Mouse (Mus musculus) midbrain, embryonic 15.5 days (tissue): ENCODE measurements at regions not wholly inside any gene's neighbourhood (a gene's known extent, or its start where the extent isn't known, plus 50 kb on each side); places are given as distances from the start of the nearest gene placed in this dataset.

ENCODE experiments used
- ATAC-seq: fragments of 200-750 bp; cut with Nextera tagmentation; replicated peaks from 2 replicates; pipeline ENCODE4 v1.8.0; 2017; ENCODE audit warnings: moderate TSS enrichment
- H3K27ac ChIP-seq: fragments of 300-500 bp; sonication (generic); 2 replicates; pipeline ENCODE4 v1.5.1; 2015; ENCODE audit warnings: mild to moderate bottlenecking, inconsistent platforms
- H3K27me3 ChIP-seq: fragments of 300-500 bp; sonication (generic); replicated peaks from 2 replicates; pipeline ENCODE4 v1.6.1; 2015; ENCODE audit warnings: inconsistent platforms
- H3K36me3 ChIP-seq: fragments of 300-500 bp; sonication (generic); replicated peaks from 2 replicates; pipeline ENCODE4 v1.6.1; 2015; ENCODE audit warnings: inconsistent platforms
- H3K4me1 ChIP-seq: fragments of 300-500 bp; sonication (generic); 2 replicates; pipeline ENCODE4 v1.6.1; 2015; ENCODE audit warnings: inconsistent platforms
- H3K4me2 ChIP-seq: fragments of 300-500 bp; sonication (generic); 2 replicates; pipeline ENCODE4 v1.6.1; 2015; ENCODE audit warnings: inconsistent platforms, mild to moderate bottlenecking, moderate library complexity
- H3K4me3 ChIP-seq: fragments of 300-500 bp; sonication (generic); 2 replicates; pipeline ENCODE4 v1.5.1; 2015; ENCODE audit warnings: mild to moderate bottlenecking, inconsistent platforms
- H3K9ac ChIP-seq: fragments of 300-500 bp; sonication (generic); 2 replicates; pipeline ENCODE4 v1.6.1; 2015; ENCODE audit warnings: mild to moderate bottlenecking, inconsistent platforms
- H3K9me3 ChIP-seq: fragments of 300-500 bp; sonication (generic); 2 replicates; pipeline ENCODE4 v1.6.1; 2016; ENCODE audit warnings: inconsistent platforms
- WGBS: fragments of 180-500 bp; shearing (Covaris S2); methylation state at CpG from one replicate; pipeline ENCODE4 v1.1.7; 2015; ENCODE audit warnings: mixed read lengths; 5-methylcytosine and 5-hydroxymethylcytosine counted together

- H3K9ac ChIP-seq, result no peak overlapping the region
- WGBS, result 92% methylated on average over 8 of the region's 8 CpGs
- no peaks in the 10 kb centered on the region for H3K9me3 ChIP-seq
- no peak overlapping the region for H3K27ac ChIP-seq
- H3K36me3 ChIP-seq, result no peaks in the 10 kb centered on the region
- H3K27me3 ChIP-seq, result no peaks in the 10 kb centered on the region
- no peak overlapping the region for H3K4me3 ChIP-seq
- no peak overlapping the region for H3K4me2 ChIP-seq
- peaks cover 12% of the 10 kb centered on the region for H3K4me1 ChIP-seq
- no peak for ATAC-seq
Observed at GRCm38 (mm10) chr14:76223036-76223650, 112.5 kb downstream of the Nufip1 start.

GRCm38 (mm10) chr14:76223903-76224302 lies 113.2 kb downstream of the Nufip1 start:
- no peak overlapping the region for H3K4me2 ChIP-seq
- no peaks in the 10 kb centered on the region for H3K27me3 ChIP-seq
- H3K9ac ChIP-seq, result no peak overlapping the region
- no peaks in the 10 kb centered on the region for H3K9me3 ChIP-seq
- no peak overlapping the region for H3K27ac ChIP-seq
- WGBS, result 97% methylated on average over 2 of the region's 2 CpGs
- H3K4me3 ChIP-seq, result no peak overlapping the region
- no peak for ATAC-seq
- peaks cover 12% of the 10 kb centered on the region for H3K4me1 ChIP-seq
- no peaks in the 10 kb centered on the region for H3K36me3 ChIP-seq

GRCm38 (mm10) chr14:76225532-76225931 lies 114.8 kb downstream of the Nufip1 start:
- ATAC-seq, result no peak
- H3K9ac ChIP-seq, result no peak overlapping the region
- H3K9me3 ChIP-seq, result no peaks in the 10 kb centered on the region
- no peaks in the 10 kb centered on the region for H3K36me3 ChIP-seq
- H3K4me2 ChIP-seq, result no peak overlapping the region
- no peak overlapping the region for H3K27ac ChIP-seq
- WGBS, result 81% methylated on average over 12 of the region's 12 CpGs
- no peaks in the 10 kb centered on the region for H3K27me3 ChIP-seq
- peaks cover 12% of the 10 kb centered on the region for H3K4me1 ChIP-seq
- H3K4me3 ChIP-seq, result no peak overlapping the region

GRCm38 (mm10) chr14:76226621-76227297 lies 116.1 kb downstream of the Nufip1 start:
- Histone ChIP-seq H3K9me3 (no peaks in the 10 kb centered on the region), H3K4me1 (peaks cover 8% of the 10 kb centered on the region), H3K27ac (no peak overlapping the region), H3K36me3 (no peaks in the 10 kb centered on the region), H3K27me3 (no peaks in the 10 kb centered on the region), H3K9ac (no peak overlapping the region), H3K4me3 (no peak overlapping the region), H3K4me2 (no peak overlapping the region)
- WGBS, result 81% methylated on average over 4 of the region's 4 CpGs
- no peak for ATAC-seq

- Histone ChIP-seq H3K36me3 (no peaks in the 10 kb centered on the region), H3K9me3 (no peaks in the 10 kb centered on the region), H3K27ac (no peak overlapping the region), H3K4me3 (no peak overlapping the region), H3K4me2 (no peak overlapping the region), H3K27me3 (no peaks in the 10 kb centered on the region), H3K4me1 (no peaks in the 10 kb centered on the region), H3K9ac (no peak overlapping the region)
- ATAC-seq, result no peak
- 55% methylated on average over 9 of the region's 9 CpGs for WGBS
Observed at GRCm38 (mm10) chr14:76228968-76229555, 118.4 kb downstream of the Nufip1 start.

- Histone ChIP-seq H3K4me1 (peaks cover 16% of the 10 kb centered on the region), H3K4me2 (no peak overlapping the region), H3K36me3 (no peaks in the 10 kb centered on the region), H3K9me3 (no peaks in the 10 kb centered on the region), H3K4me3 (no peak overlapping the region), H3K27ac (no peak overlapping the region), H3K27me3 (no peaks in the 10 kb centered on the region), H3K9ac (no peak overlapping the region)
- 84% methylated on average over 14 of the region's 14 CpGs for WGBS
- no peak for ATAC-seq
Observed at GRCm38 (mm10) chr14:76239856-76240493, 129.3 kb downstream of the Nufip1 start.

- Histone ChIP-seq H3K4me2 (peak overlapping the region; percentile 22; the same call in 1 of the 2 replicates), H3K4me1 (peaks cover 16% of the 10 kb centered on the region), H3K4me3 (no peak overlapping the region), H3K36me3 (no peaks in the 10 kb centered on the region), H3K9ac (no peak overlapping the region), H3K9me3 (no peaks in the 10 kb centered on the region), H3K27me3 (no peaks in the 10 kb centered on the region), H3K27ac (peak overlapping the region; percentile 56)
- ATAC-seq, result peak; percentile 55
- 58% methylated on average over 14 of the region's 14 CpGs for WGBS
Observed at GRCm38 (mm10) chr14:76243581-76244337, 133.1 kb downstream of the Nufip1 start.

- ATAC-seq, result peak; percentile 72; the same call in 1 of the 2 replicates
- Histone ChIP-seq H3K9me3 (no peaks in the 10 kb centered on the region), H3K4me3 (no peak overlapping the region), H3K27me3 (no peaks in the 10 kb centered on the region), H3K36me3 (no peaks in the 10 kb centered on the region), H3K4me2 (peak overlapping the region; percentile 22), H3K9ac (no peak overlapping the region), H3K27ac (peak overlapping the region; percentile 56), H3K4me1 (peaks cover 19% of the 10 kb centered on the region)
- WGBS, result 16% methylated on average over 18 of the region's 18 CpGs
Observed at GRCm38 (mm10) chr14:76244338-76245062, 133.8 kb downstream of the Nufip1 start.

GRCm38 (mm10) chr14:76245063-76245396 lies 134.3 kb downstream of the Nufip1 start:
- peak overlapping the region; percentile 56; the same call in 1 of the 2 replicates for H3K27ac ChIP-seq
- no peak for ATAC-seq
- 48% methylated on average over 4 of the region's 4 CpGs for WGBS

GRCm38 (mm10) chr14:76247664-76248063 lies 137.0 kb downstream of the Nufip1 start:
- Histone ChIP-seq H3K4me2 (no peak overlapping the region), H3K36me3 (no peaks in the 10 kb centered on the region), H3K9me3 (no peaks in the 10 kb centered on the region), H3K27ac (no peak overlapping the region), H3K4me1 (peaks cover 19% of the 10 kb centered on the region), H3K27me3 (no peaks in the 10 kb centered on the region), H3K9ac (no peak overlapping the region), H3K4me3 (no peak overlapping the region)
- ATAC-seq, result no peak
- 89% methylated on average over 4 of the region's 4 CpGs for WGBS

More at GRCm38 (mm10) chr14:76245063-76245396, 134.3 kb downstream of the Nufip1 start:
- H3K4me3 ChIP-seq, result no peak overlapping the region
- no peaks in the 10 kb centered on the region for H3K27me3 ChIP-seq
- H3K4me2 ChIP-seq, result no peak overlapping the region
- H3K4me1 ChIP-seq, result peaks cover 19% of the 10 kb centered on the region
- H3K9me3 ChIP-seq, result no peaks in the 10 kb centered on the region
- H3K36me3 ChIP-seq, result no peaks in the 10 kb centered on the region
- no peak overlapping the region for H3K9ac ChIP-seq

GRCm38 (mm10) chr14:76253850-76254249 lies 143.2 kb downstream of the Nufip1 start:
- 28% methylated on average over 3 of the region's 3 CpGs for WGBS
- H3K9me3 ChIP-seq, result no peaks in the 10 kb centered on the region
- H3K4me1 ChIP-seq, result peaks cover 31% of the 10 kb centered on the region
- H3K4me2 ChIP-seq, result no peak overlapping the region
- no peak overlapping the region for H3K9ac ChIP-seq
- no peaks in the 10 kb centered on the region for H3K27me3 ChIP-seq
- ATAC-seq, result no peak
- H3K36me3 ChIP-seq, result no peaks in the 10 kb centered on the region
- no peak overlapping the region for H3K4me3 ChIP-seq
- peak overlapping the region; percentile 63; the same call in 1 of the 2 replicates for H3K27ac ChIP-seq
